Mouse (Mus musculus): ENCODE results near the gene 4930467E23Rik.
"Not testable (repeated sequence)": the region's sequence is repeated elsewhere in the genome, so short reads cannot be mapped to it uniquely, and the experiment has no call there.

The 4930467E23Rik gene

GRCm38 (mm10) chr8:19729276-19729675 lies at the start of gene 4930467E23Rik:
Gene 4930467E23Rik (plus strand): TSS chr8:19729576.
- in situ Hi-C loops (cut with MboI, MseI): not testable (repeated sequence)

- in situ Hi-C loops (cut with MboI, MseI): loop anchor here (5.0 kb wide), 1 partner anchor 600 kb away; no protein-coding TSS in a partner anchor
These were observed 47.1 kb upstream of the 4930467E23Rik start for GRCm38 (mm10) chr8:19682311-19682710.

GRCm38 (mm10) chr8:19685476-19685875 lies 43.9 kb upstream of the 4930467E23Rik start:
- in situ Hi-C loops (cut with MboI, MseI): loop anchor here (5.0 kb wide), 2 partner anchors 457 to 887 kb away; no protein-coding TSS in a partner anchor

- in situ Hi-C loops (cut with MboI, MseI): loop anchor here (5.0 kb wide), 2 partner anchors 453 to 883 kb away; no protein-coding TSS in a partner anchor
These were observed 40.4 kb upstream of the 4930467E23Rik start for GRCm38 (mm10) chr8:19688802-19689525.

GRCm38 (mm10) chr8:19689745-19690144 lies 39.6 kb upstream of the 4930467E23Rik start:
- in situ Hi-C loops (cut with MboI, MseI): loop anchor here (5.0 kb wide), 2 partner anchors 453 to 883 kb away; no protein-coding TSS in a partner anchor

- in situ Hi-C loops (cut with MboI, MseI): not testable (repeated sequence)
These were observed 38.0 kb upstream of the 4930467E23Rik start for GRCm38 (mm10) chr8:19691421-19691820.

- in situ Hi-C loops (cut with MboI, MseI): not testable (repeated sequence)
These were observed 31.8 kb upstream of the 4930467E23Rik start for GRCm38 (mm10) chr8:19697497-19698077.

- in situ Hi-C loops (cut with MboI, MseI): not testable (repeated sequence)
These were observed 31.3 kb upstream of the 4930467E23Rik start for GRCm38 (mm10) chr8:19698123-19698522.

GRCm38 (mm10) chr8:19698722-19699121 lies 30.7 kb upstream of the 4930467E23Rik start:
- in situ Hi-C loops (cut with MboI, MseI): not testable (repeated sequence)

GRCm38 (mm10) chr8:19701326-19701725 lies 28.1 kb upstream of the 4930467E23Rik start:
- in situ Hi-C loops (cut with MboI, MseI): loop anchor here (5.0 kb wide), 3 partner anchors 96 to 886 kb away; no protein-coding TSS in a partner anchor

GRCm38 (mm10) chr8:19702276-19702675 lies 27.1 kb upstream of the 4930467E23Rik start:
- in situ Hi-C loops (cut with MboI, MseI): loop anchor here (5.0 kb wide), 3 partner anchors 95 to 885 kb away; no protein-coding TSS in a partner anchor

- in situ Hi-C loops (cut with MboI, MseI): loop anchor here (5.0 kb wide), 3 partner anchors 94 to 884 kb away; no protein-coding TSS in a partner anchor
These were observed 26.2 kb upstream of the 4930467E23Rik start for GRCm38 (mm10) chr8:19702972-19703709.

- in situ Hi-C loops (cut with MboI, MseI): loop anchor here (5.0 kb wide), 3 partner anchors 93 to 883 kb away; no protein-coding TSS in a partner anchor
These were observed 25.5 kb upstream of the 4930467E23Rik start for GRCm38 (mm10) chr8:19703906-19704305.

- in situ Hi-C loops (cut with MboI, MseI): loop anchor here (5.0 kb wide), 5 partner anchors 93 to 1108 kb away; no protein-coding TSS in a partner anchor
These were observed 24.7 kb upstream of the 4930467E23Rik start for GRCm38 (mm10) chr8:19704441-19705215.

GRCm38 (mm10) chr8:19705216-19705600 lies 24.2 kb upstream of the 4930467E23Rik start:
- in situ Hi-C loops (cut with MboI, MseI): loop anchor here (5.0 kb wide), 2 partner anchors 682 to 1107 kb away; no protein-coding TSS in a partner anchor

GRCm38 (mm10) chr8:19706101-19706725 lies 23.2 kb upstream of the 4930467E23Rik start:
- in situ Hi-C loops (cut with MboI, MseI): loop anchor here (5.0 kb wide), 2 partner anchors 681 to 1106 kb away; no protein-coding TSS in a partner anchor

GRCm38 (mm10) chr8:19706918-19707760 lies 22.2 kb upstream of the 4930467E23Rik start:
- in situ Hi-C loops (cut with MboI, MseI): loop anchor here (5.0 kb wide), 2 partner anchors 680 to 1105 kb away; no protein-coding TSS in a partner anchor

- in situ Hi-C loops (cut with MboI, MseI): loop anchor here (5.0 kb wide), 2 partner anchors 679 to 1104 kb away; no protein-coding TSS in a partner anchor
These were observed 21.5 kb upstream of the 4930467E23Rik start for GRCm38 (mm10) chr8:19707761-19708443.

All from T-helper 1 cell (primary cell).